Mouse (Mus musculus): ENCODE measurements at regions not wholly inside any gene's neighbourhood (a gene's known extent, or its start where the extent isn't known, plus 50 kb on each side); places are given as distances from the start of the nearest gene placed in this dataset.

- in situ Hi-C loops (cut with MboI; ENCODE audit: low pct_ligation_motif_present, low pct_unique_long_range_greater_than_20kb, low sequenced_read_pairs) (no loop called here), dilution Hi-C loops (cut with MboI; ENCODE audit: extremely low pct_ligation_motif_present, extremely low pct_unique_long_range_greater_than_20kb, low sequenced_read_pairs) (no loop called here)
- H3K79me2 ChIP-seq (replicated peaks; ENCODE audit: control insufficient read depth, extremely low read depth, insufficient read depth, poor library complexity, severe bottlenecking) = no peaks in the 10 kb centered on the region
- H3K9ac ChIP-seq (ENCODE audit: insufficient read depth, low read depth) = no peak overlapping the region
- H3K36me3 ChIP-seq (replicated peaks in 1 of 2; ENCODE audit: control insufficient read depth in 1 of 2, insufficient read depth in 1 of 2, low read length in 1 of 2) = no peaks in the 10 kb centered on the region
- H3K27me3 ChIP-seq (replicated peaks) = no peaks in the 10 kb centered on the region
- no peak overlapping the region for H3K4me3 ChIP-seq (replicated peaks in 1 of 3; ENCODE audit: low read depth in 2 of 3, low read length in 2 of 3, poor library complexity in 1 of 3)
- H3K4me2 ChIP-seq (ENCODE audit: insufficient read depth, low read depth, poor library complexity, severe bottlenecking) = no peak overlapping the region
- H3K4me1 ChIP-seq (ENCODE audit: control insufficient read depth in 1 of 2, insufficient read depth in 2 of 2) = peaks cover 8 to 26% of the 10 kb centered on the region in 2 experiments
- no peak for TF ChIP-seq ZNF384 (IDR thresholded peaks at IDR 0.05; ENCODE audit: low read depth, low read length)
- no peak for TF ChIP-seq EP300 (IDR thresholded peaks at IDR 0.05; ENCODE audit: low read length)
- TF ChIP-seq MEF2A (IDR thresholded peaks at IDR 0.05; ENCODE audit: borderline replicate concordance, low read depth, low read length) = no peak
- no peak for TF ChIP-seq USF1 (IDR thresholded peaks at IDR 0.05; ENCODE audit: low read depth, low read length)
- TF ChIP-seq JUND (conservative IDR thresholded peaks at IDR 0.05; ENCODE audit: low read depth, low read length) = no peak
- DNase-seq (ENCODE audit: extremely low read depth) = no peak
- H3K9me3 ChIP-seq (replicated peaks; ENCODE audit: low read length) = no peaks in the 10 kb centered on the region
- H3K27ac ChIP-seq (ENCODE audit: insufficient read depth, low read depth) = no peak overlapping the region
These were observed 511.5 kb upstream of the Tbl1xr1 start for GRCm38 (mm10) chr3:21564847-21565485.

GRCm38 (mm10) chr3:21569721-21570120 lies 506.7 kb upstream of the Tbl1xr1 start:
- no peak overlapping the region for H3K4me3 ChIP-seq (replicated peaks in 1 of 3; ENCODE audit: low read depth in 2 of 3, low read length in 2 of 3, poor library complexity in 1 of 3)
- no peaks in the 10 kb centered on the region for H3K27me3 ChIP-seq (replicated peaks)
- no peak for DNase-seq (ENCODE audit: extremely low read depth)
- dilution Hi-C loops (cut with MboI; ENCODE audit: extremely low pct_ligation_motif_present, extremely low pct_unique_long_range_greater_than_20kb, low sequenced_read_pairs) (no loop called here), in situ Hi-C loops (cut with MboI; ENCODE audit: low pct_ligation_motif_present, low pct_unique_long_range_greater_than_20kb, low sequenced_read_pairs) (no loop called here)
- H3K36me3 ChIP-seq (replicated peaks in 1 of 2; ENCODE audit: control insufficient read depth in 1 of 2, insufficient read depth in 1 of 2, low read length in 1 of 2) = no peaks in the 10 kb centered on the region
- H3K9me3 ChIP-seq (replicated peaks; ENCODE audit: low read length) = no peaks in the 10 kb centered on the region
- H3K4me1 ChIP-seq (ENCODE audit: control insufficient read depth in 1 of 2, insufficient read depth in 2 of 2) = peaks cover 0 to 1% of the 10 kb centered on the region in 2 experiments; a peak in 1 of 4 replicates
- TF ChIP-seq BHLHE40 (IDR thresholded peaks at IDR 0.05; ENCODE audit: low read depth, low read length) (no peak), ELF1 (IDR thresholded peaks at IDR 0.05; ENCODE audit: low read depth, low read length) (no peak), ZKSCAN1 (IDR thresholded peaks at IDR 0.05; ENCODE audit: borderline replicate concordance, low read depth, low read length) (no peak), TBP (conservative IDR thresholded peaks at IDR 0.05; ENCODE audit: low read depth, low read length) (no peak), CHD1 (IDR thresholded peaks at IDR 0.05; ENCODE audit: low read depth, low read length) (no peak), HCFC1 (IDR thresholded peaks at IDR 0.05; ENCODE audit: low read depth, low read length) (no peak), MAZ (IDR thresholded peaks at IDR 0.05; ENCODE audit: low read depth, low read length) (no peak), ZNF384 (IDR thresholded peaks at IDR 0.05; ENCODE audit: low read depth, low read length) (no peak), TCF12 (IDR thresholded peaks at IDR 0.05; ENCODE audit: low read depth, low read length) (no peak), USF1 (IDR thresholded peaks at IDR 0.05; ENCODE audit: low read depth, low read length) (no peak), USF2 (conservative IDR thresholded peaks at IDR 0.05; ENCODE audit: low read depth, low read length) (no peak), IRF4 (IDR thresholded peaks at IDR 0.05; ENCODE audit: low read depth, low read length) (no peak), POLR2AphosphoS2 (IDR thresholded peaks at IDR 0.05; ENCODE audit: low read depth, low read length) (no peak)
- H3K4me2 ChIP-seq (ENCODE audit: insufficient read depth, low read depth, poor library complexity, severe bottlenecking) = no peak overlapping the region
- no peak overlapping the region for H3K9ac ChIP-seq (ENCODE audit: insufficient read depth, low read depth)
- H3K27ac ChIP-seq (ENCODE audit: insufficient read depth, low read depth) = no peak overlapping the region
- no peaks in the 10 kb centered on the region for H3K79me2 ChIP-seq (replicated peaks; ENCODE audit: control insufficient read depth, extremely low read depth, insufficient read depth, poor library complexity, severe bottlenecking)

All from CH12.LX (cell line).